Mouse (Mus musculus) liver, adult 2 months (tissue): Measurements from ENCODE around the gene Thbs1. TPM values are rescaled to one million over a fixed set of nuclear protein-coding genes. Genes with fewer than 3 reads are reported as not detected.

Experiments used
- DNase-seq: peaks from one replicate; pipeline ENCODE4 v3.0.0-alpha.2; 2011; ENCODE audit warnings: low read depth, low spot score; ENCODE audit errors: extremely low read depth
- H3K27ac ChIP-seq: fragments of 200-500 bp; replicated peaks from 2 replicates; pipeline ENCODE4 v1.5.1; 2012; ENCODE audit warnings: low read depth, mild to moderate bottlenecking, control low read depth, inconsistent platforms, low read length; ENCODE audit not compliant: insufficient read depth
- H3K27me3 ChIP-seq: fragments of 200-500 bp; 2 replicates; pipeline ENCODE4 v1.6.1; 2012; ENCODE audit warnings: mild to moderate bottlenecking, moderate library complexity, low read length, inconsistent platforms; ENCODE audit not compliant: control insufficient read depth, insufficient read depth
- H3K36me3 ChIP-seq: fragments of 200-500 bp; 2 replicates; pipeline ENCODE4 v1.6.1; 2012; ENCODE audit warnings: low read length, inconsistent platforms; ENCODE audit not compliant: control insufficient read depth, insufficient read depth
- H3K4me1 ChIP-seq: fragments of 200-500 bp; 2 replicates; pipeline ENCODE4 v1.6.1; 2011; ENCODE audit warnings: low read length; ENCODE audit not compliant: control insufficient read depth, insufficient read depth
- H3K4me3 ChIP-seq: fragments of 200-500 bp; 2 replicates; pipeline ENCODE4 v1.5.1; 2011; ENCODE audit warnings: low read depth, mild to moderate bottlenecking, control low read depth, low read length, moderate library complexity; ENCODE audit not compliant: insufficient read depth
- H3K79me2 ChIP-seq: fragments of 200-500 bp; 2 replicates; pipeline ENCODE4 v1.6.1; 2012; ENCODE audit warnings: inconsistent platforms, mild to moderate bottlenecking, low read length, moderate library complexity; ENCODE audit not compliant: control insufficient read depth, insufficient read depth
- H3K9ac ChIP-seq: fragments of 200-500 bp; 2 replicates; pipeline ENCODE4 v1.6.1; 2012; ENCODE audit warnings: low read depth, mild to moderate bottlenecking, control low read depth, inconsistent platforms, low read length
- CTCF ChIP-seq: fragments of 200-500 bp; IDR thresholded peaks from 2 replicates; pipeline ENCODE4 v1.5.1; 2011; ENCODE audit warnings: low read depth, low read length, control low read depth
- POLR2A ChIP-seq: fragments of 200-500 bp; IDR thresholded peaks from 2 replicates; pipeline ENCODE4 v1.6.1; 2011; ENCODE audit warnings: low read length, control low read depth; ENCODE audit not compliant: insufficient read depth; ENCODE audit errors: extremely low read depth
- WGBS: fragments of 180-500 bp; shearing (Covaris S2); methylation state at CpG from one replicate; pipeline ENCODE4 v1.1.7; 2018; 5-methylcytosine and 5-hydroxymethylcytosine counted together
- polyA plus RNA-seq: library from polyadenylated mRNA; depleted of rRNA; stranded (reverse); fragments of >200 nt; gene quantifications from 2 replicates; pipeline ENCODE4 v1.2.3, GENCODE M21; 2012
- total RNA-seq: library from RNA; depleted of rRNA; stranded (reverse); fragments of >200 nt; gene quantifications from 2 replicates; pipeline ENCODE4 v1.2.3, GENCODE M21; 2014

Gene Thbs1
- total and polyA plus RNA-seq, 2 experiments, result 0.37 to 0.55 TPM

- Histone ChIP-seq H3K4me1 (no peaks in the 10 kb centered on the region), H3K36me3 (no peaks in the 10 kb centered on the region), H3K27ac (no peak overlapping the region), H3K4me3 (no peak overlapping the region), H3K27me3 (no peaks in the 10 kb centered on the region), H3K9ac (no peak overlapping the region), H3K79me2 (no peaks in the 10 kb centered on the region)
- no peak for DNase-seq
- 65% methylated on average over 6 of the region's 6 CpGs for WGBS
- TF ChIP-seq CTCF (no peak), POLR2A (no peak)
Observed at GRCm38 (mm10) chr2:118160547-118160946, 48.9 kb downstream of the Thbs1 start.

- Histone ChIP-seq H3K36me3 (no peaks in the 10 kb centered on the region), H3K4me3 (no peak overlapping the region), H3K27ac (no peak overlapping the region), H3K79me2 (no peaks in the 10 kb centered on the region), H3K4me1 (no peaks in the 10 kb centered on the region), H3K27me3 (no peaks in the 10 kb centered on the region), H3K9ac (no peak overlapping the region)
- TF ChIP-seq POLR2A (no peak), CTCF (no peak)
- no peak for DNase-seq
- 94% methylated on average over 2 of the region's 2 CpGs for WGBS
Observed at GRCm38 (mm10) chr2:118160991-118161390, 49.3 kb downstream of the Thbs1 start.

DNA sequence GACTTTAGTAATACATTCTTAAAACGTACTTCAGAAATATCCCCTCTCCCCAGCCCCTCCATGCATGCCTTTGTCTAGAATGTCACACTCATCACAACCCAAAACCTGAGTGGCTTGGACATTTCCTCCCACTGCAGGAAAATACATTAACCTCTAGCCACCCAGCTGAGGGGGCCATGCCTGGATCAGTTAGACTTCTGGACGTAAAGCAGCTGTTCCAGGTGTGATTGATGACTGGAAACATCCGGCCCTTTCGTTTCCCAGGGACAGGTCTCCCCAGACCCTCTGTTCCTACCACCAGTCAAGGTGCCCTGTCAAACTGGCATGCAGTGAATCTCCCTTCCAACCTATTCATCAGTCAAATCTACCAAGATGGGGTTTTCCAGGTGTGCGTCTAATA, 50.8 kb downstream of the Thbs1 start:
- 81% methylated on average over 5 of the region's 5 CpGs for WGBS
- Histone ChIP-seq H3K4me3 (no peak overlapping the region), H3K36me3 (no peaks in the 10 kb centered on the region)

GRCm38 (mm10) chr2:118164137-118164536, 52.5 kb downstream of the Thbs1 start:
- Histone ChIP-seq H3K9ac (no peak overlapping the region), H3K36me3 (no peaks in the 10 kb centered on the region), H3K27ac (no peak overlapping the region), H3K27me3 (no peaks in the 10 kb centered on the region), H3K4me3 (no peak overlapping the region), H3K79me2 (no peaks in the 10 kb centered on the region), H3K4me1 (no peaks in the 10 kb centered on the region)
- no peak for TF ChIP-seq CTCF
- no peak for TF ChIP-seq POLR2A
- no peak for DNase-seq
- 88% methylated on average over 6 of the region's 6 CpGs for WGBS

More for the DNA sequence above, 50.8 kb downstream of the Thbs1 start:
- Histone ChIP-seq H3K9ac (no peak overlapping the region), H3K27me3 (no peaks in the 10 kb centered on the region), H3K79me2 (no peaks in the 10 kb centered on the region), H3K27ac (no peak overlapping the region), H3K4me1 (no peaks in the 10 kb centered on the region)
- no peak for TF ChIP-seq POLR2A
- TF ChIP-seq CTCF, result no peak
- no peak for DNase-seq

GRCm38 (mm10) chr2:118165691-118166090, 54.0 kb downstream of the Thbs1 start:
- Histone ChIP-seq H3K4me3 (no peak overlapping the region), H3K36me3 (no peaks in the 10 kb centered on the region), H3K27ac (no peak overlapping the region), H3K27me3 (no peaks in the 10 kb centered on the region), H3K79me2 (no peaks in the 10 kb centered on the region), H3K9ac (no peak overlapping the region), H3K4me1 (no peaks in the 10 kb centered on the region)
- no peak for DNase-seq
- 84% methylated on average over 2 of the region's 2 CpGs for WGBS
- TF ChIP-seq POLR2A (no peak), CTCF (no peak)

- no peaks in the 10 kb centered on the region for H3K36me3 ChIP-seq
- no peak for TF ChIP-seq CTCF
- TF ChIP-seq POLR2A, result no peak
- no peak overlapping the region for H3K4me3 ChIP-seq
- no peak overlapping the region for H3K27ac ChIP-seq
- H3K9ac ChIP-seq, result no peak overlapping the region
- WGBS, result 81% methylated on average over 4 of the region's 4 CpGs
- H3K79me2 ChIP-seq, result no peaks in the 10 kb centered on the region
- no peak for DNase-seq
- no peaks in the 10 kb centered on the region for H3K27me3 ChIP-seq
- H3K4me1 ChIP-seq, result no peaks in the 10 kb centered on the region
Observed at GRCm38 (mm10) chr2:118167731-118168130, 56.1 kb downstream of the Thbs1 start.
